Mouse (Mus musculus) olfactory bulb, adult 2 months (tissue): Measurements from ENCODE around the gene Fanci.

Source experiments
- CTCF ChIP-seq: fragments of 200-500 bp; IDR thresholded peaks from 2 replicates; pipeline ENCODE4 v1.5.1; 2012; ENCODE audit warnings: low read depth, mild to moderate bottlenecking, low read length, moderate library complexity; ENCODE audit not compliant: insufficient read depth
- POLR2A ChIP-seq: fragments of 200-500 bp; IDR thresholded peaks from 2 replicates; pipeline ENCODE4 v1.6.1; 2012; ENCODE audit warnings: mild to moderate bottlenecking, low read depth, low read length, moderate library complexity; ENCODE audit not compliant: insufficient read depth

- TF ChIP-seq CTCF, result no peak
- TF ChIP-seq POLR2A, result no peak
Measured at GRCm38 (mm10) chr7:79394666-79395065, 2.9 kb downstream of the Fanci start.
